Mouse (Mus musculus) cortical plate, adult 2 months (tissue): ENCODE measurements around the gene Ndrg4.

Experiments used
- CTCF ChIP-seq: fragments of 200-500 bp; IDR thresholded peaks from 2 replicates; pipeline ENCODE4 v1.5.1; 2011; ENCODE audit warnings: mild to moderate bottlenecking, control low read depth, low read length; ENCODE audit not compliant: insufficient read depth; ENCODE audit errors: extremely low read depth
- POLR2A ChIP-seq: fragments of 200-500 bp; IDR thresholded peaks from 2 replicates; pipeline ENCODE4 v1.6.1; 2011; ENCODE audit warnings: mild to moderate bottlenecking, low read length, control low read depth; ENCODE audit not compliant: insufficient read depth; ENCODE audit errors: extremely low read depth

- no peak for TF ChIP-seq CTCF
- TF ChIP-seq POLR2A: 0 out of 2 replicates have a peak, but pooled peaks have one; percentile 17
Observed at GRCm38 (mm10) chr8:95633262-95634062, 43.3 kb upstream of the Ndrg4 start, which contains the start of gene Gins3.
